Mouse (Mus musculus) skeletal muscle tissue, adult 2 months (tissue): ENCODE measurements around the gene Ran.
A peak's percentile ranks its signal among the peaks of the same experiment; 100 is the strongest.

ENCODE experiments used
- DNase-seq: peaks from one replicate; pipeline ENCODE4 v3.0.0-alpha.2; 2012; ENCODE audit warnings: low read depth, low spot score

Ran gene

DNA sequence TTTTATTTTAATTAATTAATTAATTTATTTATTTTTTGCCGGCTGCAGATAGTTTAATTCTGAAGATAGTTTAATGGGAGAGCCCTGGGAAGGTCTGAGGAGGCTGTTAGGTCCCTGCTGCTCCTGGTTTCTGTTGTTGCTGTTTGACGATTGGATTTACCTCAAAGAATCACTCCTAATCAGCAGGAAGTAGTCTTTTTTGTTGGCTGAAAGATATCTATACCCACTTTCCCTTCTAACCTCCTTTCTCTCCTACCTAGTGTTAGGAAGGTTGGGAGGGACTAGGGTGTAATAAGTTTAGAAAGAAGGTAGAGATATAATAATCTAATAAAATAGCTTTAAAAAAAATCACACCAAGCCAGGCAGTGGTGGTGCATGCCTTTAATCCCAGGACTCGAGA, 4.8 kb upstream of the Ran start:
- DNase-seq: no peak

DNA sequence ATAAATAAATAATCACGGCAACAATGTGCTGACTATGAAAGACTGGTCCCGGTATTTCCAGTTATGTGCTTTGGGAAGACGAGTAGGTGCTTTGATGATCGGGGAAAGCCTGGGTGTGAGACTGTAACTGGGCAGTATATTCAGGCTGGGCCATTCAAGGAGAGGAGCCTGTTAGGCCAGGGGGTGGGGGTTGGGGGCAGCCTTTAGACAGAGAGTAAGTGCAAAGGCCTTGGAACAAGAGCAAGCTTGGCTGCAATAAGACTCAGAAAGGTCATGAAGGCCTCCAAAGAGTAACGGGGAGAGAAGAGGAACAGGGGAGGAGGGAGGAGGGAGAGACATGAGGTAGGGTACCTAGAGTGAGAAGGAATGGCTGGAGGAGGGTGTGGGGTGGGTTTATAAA, 4.3 kb upstream of the Ran start:
- no peak for DNase-seq

- DNase-seq: no peak
Measured at GRCm38 (mm10) chr5:129016370-129016769, 3.5 kb upstream of the Ran start.

- DNase-seq: no peak
Measured at GRCm38 (mm10) chr5:129018782-129019489, 933 bp upstream of the Ran start.

- no peak for DNase-seq
Measured at GRCm38 (mm10) chr5:129020300-129020668, 415 bp downstream of the Ran start.

DNA sequence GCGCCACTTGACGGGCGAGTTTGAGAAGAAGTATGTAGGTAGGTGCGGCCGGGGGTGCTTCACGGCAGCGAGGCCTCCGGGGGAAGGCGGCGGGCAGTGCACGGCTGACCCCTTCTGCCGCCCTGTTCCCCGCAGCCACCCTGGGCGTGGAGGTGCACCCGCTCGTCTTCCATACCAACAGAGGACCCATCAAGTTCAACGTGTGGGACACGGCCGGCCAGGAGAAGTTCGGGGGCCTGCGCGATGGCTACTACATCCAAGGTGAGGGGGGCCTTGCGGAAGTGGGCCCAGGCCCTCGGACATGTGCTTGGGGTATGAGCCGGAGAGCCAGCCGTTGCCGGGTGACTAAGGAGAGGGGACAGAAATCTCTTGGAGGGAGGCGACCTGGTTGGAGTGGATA, 862 bp downstream of the Ran start:
- no peak for DNase-seq

GRCm38 (mm10) chr5:129025048-129025447, 5.2 kb downstream of the Ran start:
- no peak for DNase-seq

DNA sequence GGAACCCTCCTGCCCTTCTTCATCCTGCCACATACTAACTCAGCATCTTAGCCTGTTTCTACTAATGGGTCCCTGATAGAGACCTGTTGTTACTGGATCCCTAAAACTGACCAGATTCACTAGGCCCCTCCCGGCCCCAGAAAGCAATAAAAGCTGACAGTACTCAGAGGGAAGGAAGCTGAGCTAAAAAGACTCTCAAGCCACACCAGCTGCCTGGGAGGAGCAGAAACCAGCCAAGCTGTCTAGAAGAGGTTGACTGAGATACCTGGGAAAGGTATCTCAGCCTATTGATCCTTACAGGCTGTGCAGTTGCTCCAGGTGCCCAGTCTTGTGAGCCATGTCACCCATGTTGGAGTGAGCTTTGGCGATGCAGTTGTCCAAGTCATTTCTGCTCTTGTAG, 5.9 kb downstream of the Ran start:
- no peak for DNase-seq

DNA sequence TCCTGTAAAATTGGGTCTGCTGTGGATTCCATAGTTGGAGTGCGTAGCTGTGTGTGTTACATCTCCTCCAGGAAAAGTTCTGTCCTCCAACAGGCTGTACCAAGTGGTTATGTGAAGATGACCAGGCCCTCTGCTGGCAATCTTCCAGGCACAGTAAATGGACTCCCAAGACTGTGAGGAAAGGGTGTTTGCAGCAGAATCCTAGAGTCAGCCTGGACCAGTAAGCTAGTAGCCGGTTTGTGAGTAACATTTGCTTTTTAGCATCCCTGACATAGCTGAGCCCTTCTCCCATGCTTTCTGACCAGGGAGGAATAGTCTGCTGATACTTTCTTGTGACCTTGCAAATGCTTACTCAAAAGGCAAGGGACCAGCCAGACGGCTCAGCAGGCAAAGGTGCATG, 6.3 kb downstream of the Ran start:
- no peak for DNase-seq

GRCm38 (mm10) chr5:129026637-129027036, 6.8 kb downstream of the Ran start:
- no peak for DNase-seq

DNA sequence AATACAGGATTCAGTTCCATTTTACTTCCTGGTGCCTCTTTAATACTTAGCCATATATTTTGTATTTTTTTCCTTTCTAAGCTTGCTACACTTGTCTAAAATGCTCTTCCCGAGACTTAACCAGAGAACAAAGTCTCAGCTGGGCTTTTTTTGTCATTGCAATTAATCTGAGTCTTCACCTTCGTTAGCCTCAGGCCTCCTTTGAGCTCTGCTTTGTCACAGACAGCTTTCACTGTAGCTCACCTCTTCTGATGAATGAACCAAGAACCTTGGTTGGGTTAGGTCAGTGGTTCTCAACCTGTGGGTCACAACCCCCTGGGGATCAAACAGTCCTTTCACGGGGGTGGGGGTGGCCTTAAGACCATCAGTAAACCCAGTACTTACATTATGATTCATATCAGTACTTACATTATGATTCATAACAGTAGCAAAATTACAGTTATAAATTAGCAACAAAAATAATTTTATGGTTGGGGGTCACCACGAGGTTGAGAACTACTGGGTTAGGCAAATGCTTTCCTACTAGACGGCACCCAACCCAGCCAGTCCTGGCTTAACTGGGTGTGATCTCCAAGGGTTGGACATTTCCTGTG, 9.4 kb downstream of the Ran start:
- DNase-seq: no peak

GRCm38 (mm10) chr5:129036678-129037077, 16.8 kb downstream of the Ran start:
- no peak for DNase-seq

DNA sequence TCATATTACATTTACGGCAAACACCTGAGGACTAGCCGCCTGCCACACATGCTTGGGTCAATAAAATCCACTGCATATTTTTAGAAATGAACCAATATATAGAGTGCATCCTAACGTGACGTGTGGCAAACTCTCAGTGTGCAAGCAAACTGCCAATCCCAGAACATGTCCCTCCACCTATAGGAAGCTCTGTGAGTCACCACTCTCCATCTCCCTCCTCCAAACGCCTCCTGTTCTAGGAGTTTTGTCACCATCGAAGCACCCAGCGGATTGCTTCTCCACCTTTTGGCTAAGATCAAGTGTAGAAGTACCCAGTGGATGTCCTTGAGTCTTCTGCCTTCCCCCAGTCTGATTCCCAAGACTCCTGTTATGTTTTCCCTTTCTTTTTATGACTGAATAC, 17.9 kb downstream of the Ran start:
- DNase-seq: no peak

DNA sequence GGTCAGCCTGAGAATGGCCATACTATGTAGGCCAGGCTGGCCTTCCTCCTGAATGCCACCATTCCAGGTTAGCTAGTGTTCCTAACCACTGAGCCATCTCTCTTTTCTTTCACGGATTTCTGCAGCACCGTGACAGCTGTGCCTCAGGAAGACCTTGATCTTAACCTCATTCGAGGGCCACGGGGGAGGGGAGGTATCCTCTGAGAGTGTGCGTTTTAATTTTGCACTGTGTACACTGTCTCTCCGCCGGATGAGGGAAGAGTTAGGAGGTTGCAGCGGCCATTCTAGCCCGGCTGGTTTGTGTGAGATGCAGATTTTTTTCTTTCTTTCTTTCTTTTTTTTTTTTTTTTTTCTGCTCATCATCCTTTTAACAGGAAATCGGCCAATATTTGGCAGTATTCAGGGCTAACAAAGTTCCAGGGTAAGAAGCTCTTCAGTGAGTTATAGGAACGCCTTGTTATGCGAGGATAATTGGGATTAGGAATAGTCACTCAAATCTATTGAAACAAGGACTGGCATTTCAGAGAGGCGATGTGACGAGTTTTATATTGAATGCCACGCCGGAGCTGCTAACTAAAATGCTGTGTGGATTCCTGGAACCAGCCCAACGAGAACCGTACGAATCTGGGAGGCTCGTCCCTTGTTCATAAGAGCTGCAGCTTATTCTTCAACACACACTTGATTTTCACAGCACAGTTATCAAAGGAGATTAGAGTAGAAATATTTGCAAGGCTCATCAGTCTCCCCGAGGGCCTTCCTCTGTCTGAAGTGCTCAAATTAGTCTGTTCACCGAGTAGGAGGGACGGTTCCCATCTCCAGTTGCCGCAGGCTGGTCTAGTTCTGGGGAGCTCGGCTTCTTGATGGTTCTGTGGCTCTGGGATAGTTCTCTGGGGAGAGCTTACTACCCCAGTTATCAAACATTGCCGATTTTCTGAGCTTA, 26.0 kb downstream of the Ran start:
- no peak for DNase-seq

DNA sequence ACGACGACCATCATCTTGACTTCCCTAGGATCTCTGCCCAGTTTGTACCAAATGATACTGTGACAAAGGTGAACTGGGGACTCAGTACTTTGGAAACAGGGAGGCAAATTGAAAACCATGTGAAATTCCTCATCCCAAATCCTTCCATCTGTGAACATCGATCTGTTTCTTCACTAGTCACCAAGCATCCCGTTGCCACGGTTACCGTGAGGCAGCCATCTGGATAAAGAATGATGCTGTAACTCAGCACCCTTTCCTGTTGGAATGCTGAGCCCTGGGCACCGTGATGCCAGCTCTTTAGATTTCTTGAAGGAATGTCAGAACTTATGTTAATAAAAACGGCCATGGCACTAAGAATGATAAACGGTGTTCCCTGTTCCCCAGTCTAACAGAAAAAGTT, 29.5 kb downstream of the Ran start:
- DNase-seq: no peak

DNA sequence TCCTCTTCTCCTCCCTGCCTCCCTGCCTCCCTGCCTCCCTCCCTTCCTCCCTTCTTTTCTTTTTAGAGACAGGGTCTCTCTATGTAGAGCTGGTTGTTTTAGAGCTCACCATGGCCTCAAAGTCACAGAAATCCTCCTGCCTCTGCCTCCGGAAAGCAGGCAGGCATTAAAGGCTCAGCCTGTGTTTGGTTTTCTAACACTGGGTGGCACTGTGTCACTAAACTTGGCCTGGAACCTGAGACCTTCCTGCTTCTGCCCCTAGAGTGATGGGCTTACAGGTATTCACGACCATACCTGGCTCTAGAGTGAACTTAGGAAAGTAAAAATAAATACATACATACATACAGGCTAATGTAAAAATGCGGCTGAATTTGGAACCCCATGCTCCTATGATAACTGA, 32.0 kb downstream of the Ran start:
- DNase-seq: no peak

GRCm38 (mm10) chr5:129052636-129053355, 32.9 kb downstream of the Ran start:
- DNase-seq: no peak

DNA sequence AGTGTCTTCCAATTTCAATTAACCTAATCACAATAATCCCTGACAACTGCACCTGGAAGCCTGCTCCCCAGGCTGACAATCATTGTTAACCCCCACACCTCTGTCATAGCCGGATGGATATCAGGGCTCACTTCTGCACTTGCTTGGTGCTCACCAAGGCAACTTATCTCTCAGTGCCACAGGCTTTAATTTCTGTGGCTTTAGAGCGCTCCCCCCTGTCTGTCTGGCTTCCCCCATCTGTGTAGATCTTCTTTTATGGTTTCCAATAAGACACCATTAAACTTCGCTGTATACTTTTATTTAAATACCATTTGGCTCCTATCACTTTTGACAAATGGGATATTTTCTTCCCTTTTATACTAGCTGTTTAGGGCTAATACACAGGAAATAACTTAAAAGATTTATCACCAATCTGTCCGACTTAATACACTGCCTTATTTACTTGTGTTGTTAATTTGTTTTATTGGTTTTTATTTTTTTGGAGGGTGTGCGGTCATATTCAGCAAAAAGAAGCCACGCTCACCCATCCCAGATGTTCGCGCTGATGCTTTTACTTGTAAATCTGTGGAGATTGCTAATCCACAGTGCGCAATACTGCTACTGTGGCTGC, 34.9 kb downstream of the Ran start:
- DNase-seq: no peak

DNA sequence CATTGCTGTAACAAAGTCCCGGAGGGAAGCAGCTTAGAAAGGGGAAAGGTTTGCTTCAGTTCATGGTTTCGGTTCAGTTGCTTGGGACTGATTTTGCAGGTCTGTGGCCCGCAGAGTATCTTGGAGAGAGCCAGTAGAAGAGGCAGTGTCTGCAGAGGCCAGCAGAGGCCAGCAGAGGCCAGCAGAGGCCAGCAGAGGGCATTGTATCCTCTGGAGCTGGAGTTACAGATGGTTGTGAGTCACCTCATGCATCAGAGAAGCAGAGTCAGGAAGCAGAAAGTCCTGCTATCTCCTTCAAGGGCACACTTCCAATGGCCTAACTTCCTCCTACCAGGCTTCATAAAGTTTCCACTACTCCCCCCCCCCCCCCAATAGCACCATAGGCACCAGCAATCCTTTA, 39.2 kb downstream of the Ran start:
- DNase-seq: no peak

GRCm38 (mm10) chr5:129061579-129061978, 41.7 kb downstream of the Ran start:
- no peak for DNase-seq

DNA sequence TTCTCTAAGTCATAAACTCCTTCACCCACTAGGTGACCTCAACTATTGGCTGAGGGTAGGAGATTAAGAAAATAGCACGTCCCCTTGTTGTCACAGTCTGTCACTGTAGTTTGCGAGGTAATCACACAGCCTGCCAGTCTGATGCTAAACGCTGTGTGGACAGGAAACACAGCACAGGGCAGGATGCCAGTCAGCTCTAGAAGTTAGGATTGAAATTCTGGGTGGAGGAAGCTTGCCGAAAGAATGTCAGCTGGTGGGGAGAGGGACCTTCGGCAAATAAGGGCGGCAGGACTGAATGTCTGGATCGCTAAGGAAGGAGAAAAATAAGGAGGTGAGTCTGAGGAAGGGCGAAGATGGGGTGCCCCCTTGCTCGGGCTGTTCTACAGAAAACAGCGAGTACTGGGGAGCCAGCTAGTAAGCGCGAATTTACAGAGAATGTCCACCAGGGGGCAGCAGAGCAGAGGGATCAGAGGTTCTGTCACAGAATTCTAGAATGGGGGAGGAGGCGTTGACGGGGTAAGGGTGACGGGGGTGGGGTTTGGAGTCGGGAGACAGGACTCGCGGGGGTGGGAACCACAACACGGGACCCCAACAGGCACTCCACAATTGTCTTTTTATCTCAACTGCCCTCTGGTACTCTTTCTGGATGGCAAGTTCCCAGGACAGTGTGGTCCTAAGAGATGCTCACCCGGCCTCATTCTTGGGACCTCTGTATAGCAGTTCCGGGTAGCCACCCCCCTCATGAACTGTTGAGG, 43.3 kb downstream of the Ran start:
- DNase-seq: peak; percentile 54
